Mouse (Mus musculus): ENCODE results near the gene Mmp20.

- TF ChIP-seq GATA1 (IDR thresholded peaks at IDR 0.05; ENCODE audit: low read length) (no peak), TAL1 (IDR thresholded peaks at IDR 0.05; ENCODE audit: low read length) (no peak)
Observed at GRCm38 (mm10) chr9:7721543-7721942, 93.5 kb downstream of the Mmp20 start.

All from erythroblast, embryonic 14.5 days (primary cell).